Mouse (Mus musculus): Measurements from ENCODE around the gene Elof1. TPM values are rescaled to one million over a fixed set of nuclear protein-coding genes. Genes with fewer than 3 reads are reported as not detected.

The Elof1 gene
- polyA plus RNA-seq, 1 experiment, result 176 TPM

- no peak for DNase-seq
- TF ChIP-seq POLR2A (IDR thresholded peaks at IDR 0.05; ENCODE audit: borderline replicate concordance, extremely low read depth, low read depth, low read length) (no peak), CTCF (IDR thresholded peaks at IDR 0.05; ENCODE audit: insufficient read depth, low read length) (no peak)
- 84% methylated on average over 15 of the region's 15 CpGs for WGBS
- no peak overlapping the region for H3K4me3 ChIP-seq (replicated peaks; ENCODE audit: extremely low read depth, low read depth, low read length)
- H3K4me1 ChIP-seq (ENCODE audit: control insufficient read depth, insufficient read depth, low read length), result no peaks in the 10 kb centered on the region
Measured at GRCm38 (mm10) chr9:22125246-22126027, 8.5 kb upstream of the Elof1 start.

- no peak overlapping the region for H3K4me3 ChIP-seq (replicated peaks; ENCODE audit: extremely low read depth, low read depth, low read length)
- TF ChIP-seq POLR2A (IDR thresholded peaks at IDR 0.05; ENCODE audit: borderline replicate concordance, extremely low read depth, low read depth, low read length) (no peak), CTCF (IDR thresholded peaks at IDR 0.05; ENCODE audit: insufficient read depth, low read length) (no peak)
- DNase-seq, result no peak
- WGBS, result 77% methylated on average over 3 of the region's 3 CpGs
- no peaks in the 10 kb centered on the region for H3K4me1 ChIP-seq (ENCODE audit: control insufficient read depth, insufficient read depth, low read length)
Measured at GRCm38 (mm10) chr9:22124169-22124568, 7.2 kb upstream of the Elof1 start.

GRCm38 (mm10) chr9:22123069-22123609 lies 6.2 kb upstream of the Elof1 start:
- no peak for TF ChIP-seq CTCF (IDR thresholded peaks at IDR 0.05; ENCODE audit: insufficient read depth, low read length)
- no peak for TF ChIP-seq POLR2A (IDR thresholded peaks at IDR 0.05; ENCODE audit: borderline replicate concordance, extremely low read depth, low read depth, low read length)
- WGBS, result 75% methylated on average over 7 of the region's 7 CpGs
- Histone ChIP-seq H3K4me3 (replicated peaks; ENCODE audit: extremely low read depth, low read depth, low read length) (no peak overlapping the region), H3K4me1 (ENCODE audit: control insufficient read depth, insufficient read depth, low read length) (no peaks in the 10 kb centered on the region)
- DNase-seq, result no peak

- Histone ChIP-seq H3K4me3 (replicated peaks; ENCODE audit: extremely low read depth, low read depth, low read length) (no peak overlapping the region), H3K4me1 (ENCODE audit: control insufficient read depth, insufficient read depth, low read length) (peaks cover 7% of the 10 kb centered on the region)
- WGBS, result 66% methylated on average over 3 of the region's 3 CpGs
- TF ChIP-seq CTCF (IDR thresholded peaks at IDR 0.05; ENCODE audit: insufficient read depth, low read length) (no peak), POLR2A (IDR thresholded peaks at IDR 0.05; ENCODE audit: borderline replicate concordance, extremely low read depth, low read depth, low read length) (no peak)
- no peak for DNase-seq
Measured at GRCm38 (mm10) chr9:22122005-22122404, 5.0 kb upstream of the Elof1 start.

GRCm38 (mm10) chr9:22121545-22121944 lies 4.6 kb upstream of the Elof1 start:
- no peak overlapping the region for H3K4me3 ChIP-seq (replicated peaks; ENCODE audit: extremely low read depth, low read depth, low read length)
- no peak for DNase-seq
- peaks cover 7% of the 10 kb centered on the region for H3K4me1 ChIP-seq (ENCODE audit: control insufficient read depth, insufficient read depth, low read length)
- no peak for TF ChIP-seq POLR2A (IDR thresholded peaks at IDR 0.05; ENCODE audit: borderline replicate concordance, extremely low read depth, low read depth, low read length)
- no peak for TF ChIP-seq CTCF (IDR thresholded peaks at IDR 0.05; ENCODE audit: insufficient read depth, low read length)

- TF ChIP-seq POLR2A (IDR thresholded peaks at IDR 0.05; ENCODE audit: borderline replicate concordance, extremely low read depth, low read depth, low read length) (no peak), CTCF (IDR thresholded peaks at IDR 0.05; ENCODE audit: insufficient read depth, low read length) (no peak)
- no peak overlapping the region for H3K4me3 ChIP-seq (replicated peaks; ENCODE audit: extremely low read depth, low read depth, low read length)
- 77% methylated on average over 4 of the region's 4 CpGs for WGBS
- no peak for DNase-seq
- peaks cover 11% of the 10 kb centered on the region for H3K4me1 ChIP-seq (ENCODE audit: control insufficient read depth, insufficient read depth, low read length)
Measured at GRCm38 (mm10) chr9:22119543-22119942, 2.6 kb upstream of the Elof1 start.

GRCm38 (mm10) chr9:22117754-22118456 lies 933 bp upstream of the Elof1 start:
- TF ChIP-seq CTCF (IDR thresholded peaks at IDR 0.05; ENCODE audit: insufficient read depth, low read length) (peak; percentile 15; the same call in 1 of the 2 replicates), POLR2A (IDR thresholded peaks at IDR 0.05; ENCODE audit: borderline replicate concordance, extremely low read depth, low read depth, low read length) (no peak)
- 35% methylated on average over 10 of the region's 10 CpGs for WGBS
- DNase-seq, result peak; percentile 31
- Histone ChIP-seq H3K4me3 (replicated peaks; ENCODE audit: extremely low read depth, low read depth, low read length) (no peak overlapping the region), H3K4me1 (ENCODE audit: control insufficient read depth, insufficient read depth, low read length) (peaks cover 11% of the 10 kb centered on the region)

GRCm38 (mm10) chr9:22116086-22116485 lies 886 bp downstream of the Elof1 start:
- Histone ChIP-seq H3K4me3 (replicated peaks; ENCODE audit: extremely low read depth, low read depth, low read length) (peak overlapping the region; percentile 84), H3K4me1 (ENCODE audit: control insufficient read depth, insufficient read depth, low read length) (peaks cover 11% of the 10 kb centered on the region)
- DNase-seq, result no peak
- no peak for TF ChIP-seq CTCF (IDR thresholded peaks at IDR 0.05; ENCODE audit: insufficient read depth, low read length)
- TF ChIP-seq POLR2A (IDR thresholded peaks at IDR 0.05; ENCODE audit: borderline replicate concordance, extremely low read depth, low read depth, low read length), result no peak
- WGBS, result 13% methylated on average over 15 of the region's 15 CpGs

GRCm38 (mm10) chr9:22115635-22116034 lies 1.3 kb downstream of the Elof1 start:
- no peak for DNase-seq
- WGBS, result 88% methylated on average over 4 of the region's 4 CpGs
- peaks cover 11% of the 10 kb centered on the region for H3K4me1 ChIP-seq (ENCODE audit: control insufficient read depth, insufficient read depth, low read length)
- H3K4me3 ChIP-seq (replicated peaks; ENCODE audit: extremely low read depth, low read depth, low read length), result no peak overlapping the region
- TF ChIP-seq CTCF (IDR thresholded peaks at IDR 0.05; ENCODE audit: insufficient read depth, low read length) (no peak), POLR2A (IDR thresholded peaks at IDR 0.05; ENCODE audit: borderline replicate concordance, extremely low read depth, low read depth, low read length) (no peak)

Data from lung, adult 2 months (tissue).